Mouse (Mus musculus) ES-Bruce4 (cell line): ENCODE measurements around the gene Agr2. TPM values are rescaled to one million over a fixed set of nuclear protein-coding genes. Genes with fewer than 3 reads are reported as not detected.

Source experiments
- H3K27ac ChIP-seq: 2 replicates; pipeline ENCODE4 v1.5.1; 2012; ENCODE audit warnings: low read length, inconsistent platforms; ENCODE audit not compliant: insufficient read depth
- H3K27me3 ChIP-seq: 2 replicates; pipeline ENCODE4 v1.6.1; 2012; ENCODE audit warnings: mild to moderate bottlenecking, low read length, inconsistent platforms; ENCODE audit not compliant: control insufficient read depth, poor library complexity, insufficient read depth, severe bottlenecking
- H3K36me3 ChIP-seq: 2 replicates; pipeline ENCODE4 v1.6.1; 2012; ENCODE audit warnings: inconsistent platforms, mild to moderate bottlenecking, low read length, moderate library complexity; ENCODE audit not compliant: control insufficient read depth, poor library complexity, insufficient read depth, severe bottlenecking
- H3K4me1 ChIP-seq: one replicate; pipeline ENCODE4 v1.8.1; 2011; ENCODE audit warnings: low read length; ENCODE audit not compliant: control insufficient read depth, insufficient read depth
- H3K4me3 ChIP-seq: 2 replicates; pipeline ENCODE4 v1.5.1; 2011; ENCODE audit warnings: low read depth, mild to moderate bottlenecking, low read length
- H3K9ac ChIP-seq: 2 replicates; pipeline ENCODE4 v1.6.1; 2012; ENCODE audit warnings: low read depth, mild to moderate bottlenecking, inconsistent platforms; ENCODE audit not compliant: poor library complexity, severe bottlenecking
- H3K9me3 ChIP-seq: replicated peaks from 2 replicates; pipeline ENCODE4 v1.6.1; 2012; ENCODE audit warnings: mild to moderate bottlenecking, low read length, inconsistent platforms; ENCODE audit not compliant: control insufficient read depth, poor library complexity, insufficient read depth, severe bottlenecking
- CTCF ChIP-seq: IDR thresholded peaks from one replicate; pipeline ENCODE4 v1.8.1; 2011; ENCODE audit warnings: low read depth, low read length
- EP300 ChIP-seq: IDR thresholded peaks from 2 replicates; pipeline ENCODE4 v1.6.1; 2011; ENCODE audit warnings: low read depth, low read length; ENCODE audit not compliant: insufficient read depth
- POLR2A ChIP-seq: IDR thresholded peaks from one replicate; pipeline ENCODE4 v1.8.1; 2011; ENCODE audit warnings: low read length; ENCODE audit not compliant: insufficient read depth
- polyA plus RNA-seq: library from polyadenylated mRNA; stranded (reverse); fragments of >200 nt; gene quantifications from 2 replicates; pipeline ENCODE4 v1.2.4, GENCODE M21; 2011; ENCODE audit warnings: low read depth; ENCODE audit not compliant: missing spikeins, insufficient read depth, insufficient read length

Gene Agr2
- polyA plus RNA-seq, 1 experiment: not detected

DNA sequence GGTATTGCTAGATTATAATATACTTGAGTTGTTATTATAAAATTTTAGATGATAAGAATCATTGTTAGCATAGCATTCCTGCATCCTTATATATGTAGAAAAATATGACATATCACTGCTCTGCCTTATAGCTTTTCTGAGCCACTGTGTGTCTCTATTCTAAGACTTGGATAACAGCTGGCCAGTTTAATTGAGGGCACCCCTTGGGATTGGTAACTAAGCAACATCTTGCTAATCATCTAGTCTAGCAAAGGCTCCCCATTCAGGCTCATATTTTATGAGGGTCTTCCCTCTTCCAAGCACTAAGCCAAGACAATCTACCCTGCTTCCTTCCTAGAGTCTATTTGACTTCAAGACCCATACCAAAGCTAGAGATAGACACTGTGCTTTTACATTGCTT, 1.4 kb downstream of the Agr2 start:
- H3K27me3 ChIP-seq: no peaks in the 10 kb centered on the region
- H3K9ac ChIP-seq: no peak overlapping the region
- no peaks in the 10 kb centered on the region for H3K9me3 ChIP-seq
- H3K4me3 ChIP-seq: no peak overlapping the region
- no peak overlapping the region for H3K27ac ChIP-seq
- H3K36me3 ChIP-seq: no peaks in the 10 kb centered on the region
- TF ChIP-seq EP300 (no peak), CTCF (no peak), POLR2A (no peak)
- no peaks in the 10 kb centered on the region for H3K4me1 ChIP-seq

GRCm38 (mm10) chr12:35995799-35996198, 3.1 kb downstream of the Agr2 start:
- no peak overlapping the region for H3K27ac ChIP-seq
- no peaks in the 10 kb centered on the region for H3K9me3 ChIP-seq
- H3K27me3 ChIP-seq: no peaks in the 10 kb centered on the region
- no peak overlapping the region for H3K4me3 ChIP-seq
- H3K36me3 ChIP-seq: no peaks in the 10 kb centered on the region
- TF ChIP-seq POLR2A (no peak), EP300 (no peak), CTCF (no peak)
- H3K9ac ChIP-seq: no peak overlapping the region
- H3K4me1 ChIP-seq: no peaks in the 10 kb centered on the region

GRCm38 (mm10) chr12:36004714-36005113, 12.0 kb downstream of the Agr2 start:
- Histone ChIP-seq H3K27ac (no peak overlapping the region), H3K4me3 (no peak overlapping the region), H3K27me3 (no peaks in the 10 kb centered on the region), H3K4me1 (no peaks in the 10 kb centered on the region), H3K9me3 (no peaks in the 10 kb centered on the region), H3K9ac (no peak overlapping the region), H3K36me3 (no peaks in the 10 kb centered on the region)
- TF ChIP-seq EP300 (no peak), POLR2A (no peak), CTCF (no peak)

GRCm38 (mm10) chr12:36007581-36007980, 14.9 kb downstream of the Agr2 start:
- TF ChIP-seq EP300: no peak
- TF ChIP-seq POLR2A: no peak
- no peak for TF ChIP-seq CTCF
- Histone ChIP-seq H3K27me3 (no peaks in the 10 kb centered on the region), H3K9ac (no peak overlapping the region), H3K36me3 (no peaks in the 10 kb centered on the region), H3K9me3 (no peaks in the 10 kb centered on the region), H3K4me1 (no peaks in the 10 kb centered on the region), H3K27ac (no peak overlapping the region), H3K4me3 (no peak overlapping the region)

- H3K27me3 ChIP-seq: no peaks in the 10 kb centered on the region
- no peak overlapping the region for H3K27ac ChIP-seq
- TF ChIP-seq CTCF: no peak
- TF ChIP-seq POLR2A: no peak
- no peak for TF ChIP-seq EP300
- no peaks in the 10 kb centered on the region for H3K9me3 ChIP-seq
- H3K4me3 ChIP-seq: no peak overlapping the region
- H3K9ac ChIP-seq: no peak overlapping the region
- no peaks in the 10 kb centered on the region for H3K36me3 ChIP-seq
- H3K4me1 ChIP-seq: no peaks in the 10 kb centered on the region
These were observed 15.8 kb downstream of the Agr2 start for GRCm38 (mm10) chr12:36008364-36009047.

DNA sequence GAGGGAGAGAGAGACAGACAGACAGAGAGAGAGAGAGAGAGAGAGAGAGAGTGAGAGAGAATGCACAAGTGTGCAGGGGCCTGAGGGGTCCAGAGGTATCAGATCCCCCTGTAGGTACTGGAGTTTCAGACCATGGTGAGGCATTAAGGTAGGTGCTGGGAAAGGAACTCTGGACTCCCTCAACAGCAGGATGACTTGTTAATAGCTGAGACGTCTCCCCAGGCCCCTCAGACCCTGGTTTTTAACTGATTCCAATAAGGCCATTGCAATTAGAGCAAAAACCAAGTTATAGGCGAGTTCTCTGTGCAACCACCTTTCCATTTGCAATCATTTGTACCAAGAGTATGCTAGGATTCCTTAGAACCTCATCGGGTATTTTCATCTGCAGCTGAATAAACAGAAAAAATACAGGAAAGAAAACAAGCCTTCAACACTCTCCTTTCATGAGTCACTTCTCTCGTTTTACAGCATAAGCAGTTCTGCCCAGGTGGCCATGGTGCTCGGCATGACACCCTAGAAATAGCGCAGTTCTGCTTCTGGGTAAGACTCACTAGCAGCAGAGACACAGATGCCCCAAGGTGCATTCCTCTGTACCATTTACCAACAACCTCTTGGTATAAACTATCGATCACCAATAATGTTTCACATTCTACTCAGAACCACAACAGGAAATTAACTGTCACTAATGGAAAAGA, 20.7 kb downstream of the Agr2 start:
- Histone ChIP-seq H3K36me3 (no peaks in the 10 kb centered on the region), H3K4me3 (no peak overlapping the region), H3K27ac (no peak overlapping the region), H3K4me1 (no peaks in the 10 kb centered on the region), H3K27me3 (no peaks in the 10 kb centered on the region), H3K9me3 (no peaks in the 10 kb centered on the region), H3K9ac (no peak overlapping the region)
- TF ChIP-seq EP300 (no peak), POLR2A (no peak), CTCF (no peak)
